Mouse (Mus musculus): ENCODE measurements at regions not wholly inside any gene's neighbourhood (a gene's known extent, or its start where the extent isn't known, plus 50 kb on each side); places are given as distances from the start of the nearest gene placed in this dataset.

GRCm38 (mm10) chr7:111313921-111314320, 231.1 kb upstream of the Eif4g2 start:
- Histone ChIP-seq H3K9ac (ENCODE audit: low read depth, low read length) (no peak overlapping the region), H3K4me2 (ENCODE audit: low read depth, low read length) (no peak overlapping the region), H3K27ac (replicated peaks; ENCODE audit: low read depth, low read length) (no peak overlapping the region), H3K4me1 (ENCODE audit: control insufficient read depth, insufficient read depth, low read length) (no peaks in the 10 kb centered on the region), H3K27me3 (replicated peaks; ENCODE audit: control insufficient read depth, insufficient read depth, low read length) (no peaks in the 10 kb centered on the region), H3K9me3 (ENCODE audit: control insufficient read depth, low read length) (0 out of 2 replicates have a peak, but pooled peaks cover 8% of the 10 kb centered on the region), H3K36me3 (ENCODE audit: control insufficient read depth, insufficient read depth, low read length) (no peaks in the 10 kb centered on the region), H3K4me3 (ENCODE audit: low read depth, low read length) (no peak overlapping the region)
- ATAC-seq (ENCODE audit: low read depth) (no peak), DNase-seq (ENCODE audit: low spot score) (no peak)
- 83% methylated on average over 4 of the region's 4 CpGs for WGBS

GRCm38 (mm10) chr7:111305196-111305595, 222.4 kb upstream of the Eif4g2 start:
- H3K27me3 ChIP-seq (replicated peaks; ENCODE audit: control insufficient read depth, insufficient read depth, low read length) = no peaks in the 10 kb centered on the region
- no peak overlapping the region for H3K4me2 ChIP-seq (ENCODE audit: low read depth, low read length)
- H3K9me3 ChIP-seq (ENCODE audit: control insufficient read depth, low read length) = no peaks in the 10 kb centered on the region
- no peaks in the 10 kb centered on the region for H3K4me1 ChIP-seq (ENCODE audit: control insufficient read depth, insufficient read depth, low read length)
- H3K4me3 ChIP-seq (ENCODE audit: low read depth, low read length) = no peak overlapping the region
- DNase-seq (ENCODE audit: low spot score) = no peak
- H3K9ac ChIP-seq (ENCODE audit: low read depth, low read length) = no peak overlapping the region
- no peak for ATAC-seq (ENCODE audit: low read depth)
- no peaks in the 10 kb centered on the region for H3K36me3 ChIP-seq (ENCODE audit: control insufficient read depth, insufficient read depth, low read length)
- H3K27ac ChIP-seq (replicated peaks; ENCODE audit: low read depth, low read length) = no peak overlapping the region

DNA sequence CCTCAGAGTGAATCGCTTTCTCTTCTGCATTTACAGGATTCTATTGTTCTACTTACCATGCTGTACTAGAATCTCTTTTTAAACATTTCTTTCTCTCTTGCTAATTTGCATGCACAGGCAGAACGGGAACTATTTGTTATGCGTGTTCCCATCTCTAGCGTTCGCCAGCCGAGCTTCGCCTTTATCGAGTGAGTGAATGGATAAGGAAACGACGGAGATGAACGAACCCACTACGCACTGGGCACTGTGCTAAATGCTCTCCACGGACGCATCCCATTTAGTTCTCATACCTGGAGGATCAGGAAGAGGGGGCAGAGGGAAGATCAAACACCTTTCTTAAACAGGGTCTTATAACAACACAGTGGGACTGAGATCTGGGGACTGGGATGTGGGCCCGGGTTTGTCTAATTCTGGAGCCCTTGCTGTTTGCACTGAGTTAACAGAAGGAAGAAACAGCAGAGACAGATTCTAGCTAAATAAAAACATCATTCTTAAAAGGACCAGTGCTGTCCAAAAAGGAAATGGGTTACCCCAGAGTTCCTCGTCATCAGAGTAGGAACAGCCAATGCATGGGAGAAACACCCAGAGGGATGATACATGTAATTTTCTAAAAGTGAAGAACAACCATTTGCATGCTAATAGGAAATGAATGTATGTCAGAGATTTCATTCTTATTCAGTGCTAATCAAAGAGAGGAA, 219.1 kb upstream of the Eif4g2 start:
- ATAC-seq (ENCODE audit: low read depth) = no peak
- WGBS = 85% methylated on average over 16 of the region's 16 CpGs
- Histone ChIP-seq H3K4me2 (ENCODE audit: low read depth, low read length) (no peak overlapping the region), H3K36me3 (ENCODE audit: control insufficient read depth, insufficient read depth, low read length) (no peaks in the 10 kb centered on the region), H3K27me3 (replicated peaks; ENCODE audit: control insufficient read depth, insufficient read depth, low read length) (no peaks in the 10 kb centered on the region), H3K9ac (ENCODE audit: low read depth, low read length) (no peak overlapping the region), H3K9me3 (ENCODE audit: control insufficient read depth, low read length) (no peaks in the 10 kb centered on the region), H3K4me1 (ENCODE audit: control insufficient read depth, insufficient read depth, low read length) (no peaks in the 10 kb centered on the region), H3K27ac (replicated peaks; ENCODE audit: low read depth, low read length) (no peak overlapping the region), H3K4me3 (ENCODE audit: low read depth, low read length) (no peak overlapping the region)
- no peak for DNase-seq (ENCODE audit: low spot score)

- no peaks in the 10 kb centered on the region for H3K36me3 ChIP-seq (ENCODE audit: control insufficient read depth, insufficient read depth, low read length)
- H3K4me2 ChIP-seq (ENCODE audit: low read depth, low read length) = no peak overlapping the region
- no peak overlapping the region for H3K9ac ChIP-seq (ENCODE audit: low read depth, low read length)
- H3K4me3 ChIP-seq (ENCODE audit: low read depth, low read length) = no peak overlapping the region
- no peak overlapping the region for H3K27ac ChIP-seq (replicated peaks; ENCODE audit: low read depth, low read length)
- H3K27me3 ChIP-seq (replicated peaks; ENCODE audit: control insufficient read depth, insufficient read depth, low read length) = no peaks in the 10 kb centered on the region
- DNase-seq (ENCODE audit: low spot score) (peak; percentile 7), ATAC-seq (ENCODE audit: low read depth) (no peak)
- no peaks in the 10 kb centered on the region for H3K9me3 ChIP-seq (ENCODE audit: control insufficient read depth, low read length)
- 81% methylated on average over 9 of the region's 9 CpGs for WGBS
- no peaks in the 10 kb centered on the region for H3K4me1 ChIP-seq (ENCODE audit: control insufficient read depth, insufficient read depth, low read length)
Measured at GRCm38 (mm10) chr7:111297174-111297902, 214.5 kb upstream of the Eif4g2 start.

GRCm38 (mm10) chr7:111283411-111283955, 200.7 kb upstream of the Eif4g2 start:
- no peak overlapping the region for H3K9ac ChIP-seq (ENCODE audit: low read depth, low read length)
- peak; percentile 21 for DNase-seq (ENCODE audit: low spot score)
- no peaks in the 10 kb centered on the region for H3K4me1 ChIP-seq (ENCODE audit: control insufficient read depth, insufficient read depth, low read length)
- no peak overlapping the region for H3K4me3 ChIP-seq (ENCODE audit: low read depth, low read length)
- H3K36me3 ChIP-seq (ENCODE audit: control insufficient read depth, insufficient read depth, low read length) = no peaks in the 10 kb centered on the region
- no peak overlapping the region for H3K4me2 ChIP-seq (ENCODE audit: low read depth, low read length)
- H3K27ac ChIP-seq (replicated peaks; ENCODE audit: low read depth, low read length) = no peak overlapping the region
- H3K27me3 ChIP-seq (replicated peaks; ENCODE audit: control insufficient read depth, insufficient read depth, low read length) = no peaks in the 10 kb centered on the region
- WGBS = 39% methylated on average over 13 of the region's 13 CpGs
- no peak for ATAC-seq (ENCODE audit: low read depth)
- H3K9me3 ChIP-seq (ENCODE audit: control insufficient read depth, low read length) = no peaks in the 10 kb centered on the region

GRCm38 (mm10) chr7:111282314-111282713, 199.5 kb upstream of the Eif4g2 start:
- Histone ChIP-seq H3K9ac (ENCODE audit: low read depth, low read length) (no peak overlapping the region), H3K27ac (replicated peaks; ENCODE audit: low read depth, low read length) (no peak overlapping the region), H3K4me3 (ENCODE audit: low read depth, low read length) (no peak overlapping the region), H3K27me3 (replicated peaks; ENCODE audit: control insufficient read depth, insufficient read depth, low read length) (no peaks in the 10 kb centered on the region), H3K36me3 (ENCODE audit: control insufficient read depth, insufficient read depth, low read length) (no peaks in the 10 kb centered on the region), H3K4me1 (ENCODE audit: control insufficient read depth, insufficient read depth, low read length) (no peaks in the 10 kb centered on the region), H3K9me3 (ENCODE audit: control insufficient read depth, low read length) (no peaks in the 10 kb centered on the region), H3K4me2 (ENCODE audit: low read depth, low read length) (no peak overlapping the region)
- ATAC-seq (ENCODE audit: low read depth) (no peak), DNase-seq (ENCODE audit: low spot score) (no peak)
- WGBS = 65% methylated on average over 8 of the region's 8 CpGs

DNA sequence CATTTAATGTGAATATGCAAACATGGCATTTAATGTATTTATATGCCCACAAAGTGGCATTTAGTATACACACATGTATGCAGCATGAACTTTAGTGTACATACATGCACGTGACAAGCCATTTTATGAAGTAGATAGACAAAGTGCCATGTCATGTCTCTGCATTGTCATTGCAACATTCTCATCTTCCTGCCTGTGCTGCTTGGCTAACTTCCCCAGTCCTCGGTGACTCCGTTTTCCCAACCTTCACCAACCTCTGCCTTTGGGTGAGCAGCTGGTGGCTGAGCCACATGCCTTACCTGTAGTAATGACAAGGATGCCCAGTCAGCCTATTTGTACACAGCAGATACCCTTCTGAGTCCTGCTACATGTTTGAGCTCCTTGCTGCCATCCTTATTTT, 194.9 kb upstream of the Eif4g2 start:
- no peak overlapping the region for H3K4me2 ChIP-seq (ENCODE audit: low read depth, low read length)
- no peak overlapping the region for H3K9ac ChIP-seq (ENCODE audit: low read depth, low read length)
- no peak for DNase-seq (ENCODE audit: low spot score)
- H3K27ac ChIP-seq (replicated peaks; ENCODE audit: low read depth, low read length) = no peak overlapping the region
- ATAC-seq (ENCODE audit: low read depth) = no peak
- no peaks in the 10 kb centered on the region for H3K36me3 ChIP-seq (ENCODE audit: control insufficient read depth, insufficient read depth, low read length)
- H3K27me3 ChIP-seq (replicated peaks; ENCODE audit: control insufficient read depth, insufficient read depth, low read length) = no peaks in the 10 kb centered on the region
- no peaks in the 10 kb centered on the region for H3K9me3 ChIP-seq (ENCODE audit: control insufficient read depth, low read length)
- WGBS = 90% methylated on average over 3 of the region's 3 CpGs
- H3K4me1 ChIP-seq (ENCODE audit: control insufficient read depth, insufficient read depth, low read length) = no peaks in the 10 kb centered on the region
- no peak overlapping the region for H3K4me3 ChIP-seq (ENCODE audit: low read depth, low read length)

DNA sequence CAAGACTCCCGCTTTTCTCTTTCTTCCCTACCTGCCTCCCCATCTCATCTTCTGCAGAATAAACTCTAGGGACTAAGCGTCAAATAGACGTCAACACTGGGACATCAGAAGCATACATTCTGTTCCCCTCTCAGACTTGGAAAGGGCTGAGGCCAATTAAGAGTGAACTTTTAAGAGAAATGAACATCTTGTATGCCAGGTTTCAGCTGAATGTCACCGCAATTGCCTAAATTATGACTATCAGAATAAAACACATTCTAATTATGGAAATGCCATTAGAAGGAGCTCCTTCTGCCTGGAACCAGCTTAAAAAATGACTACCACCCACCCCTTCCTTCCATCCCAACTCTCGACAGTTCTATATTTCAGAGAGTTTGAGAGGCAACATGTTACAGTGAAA, 191.0 kb upstream of the Eif4g2 start:
- Histone ChIP-seq H3K27me3 (replicated peaks; ENCODE audit: control insufficient read depth, insufficient read depth, low read length) (no peaks in the 10 kb centered on the region), H3K4me2 (ENCODE audit: low read depth, low read length) (no peak overlapping the region), H3K4me3 (ENCODE audit: low read depth, low read length) (no peak overlapping the region), H3K9ac (ENCODE audit: low read depth, low read length) (no peak overlapping the region), H3K4me1 (ENCODE audit: control insufficient read depth, insufficient read depth, low read length) (no peaks in the 10 kb centered on the region), H3K9me3 (ENCODE audit: control insufficient read depth, low read length) (no peaks in the 10 kb centered on the region), H3K27ac (replicated peaks; ENCODE audit: low read depth, low read length) (no peak overlapping the region), H3K36me3 (ENCODE audit: control insufficient read depth, insufficient read depth, low read length) (no peaks in the 10 kb centered on the region)
- 89% methylated on average over 5 of the region's 5 CpGs for WGBS
- ATAC-seq (ENCODE audit: low read depth) = no peak
- no peak for DNase-seq (ENCODE audit: low spot score)

GRCm38 (mm10) chr7:111270874-111271273, 188.0 kb upstream of the Eif4g2 start:
- H3K4me1 ChIP-seq (ENCODE audit: control insufficient read depth, insufficient read depth, low read length) = no peaks in the 10 kb centered on the region
- H3K27ac ChIP-seq (replicated peaks; ENCODE audit: low read depth, low read length) = no peak overlapping the region
- DNase-seq (ENCODE audit: low spot score) (no peak), ATAC-seq (ENCODE audit: low read depth) (no peak)
- no peak overlapping the region for H3K9ac ChIP-seq (ENCODE audit: low read depth, low read length)
- H3K4me3 ChIP-seq (ENCODE audit: low read depth, low read length) = no peak overlapping the region
- WGBS = 72% methylated on average over 4 of the region's 4 CpGs
- H3K4me2 ChIP-seq (ENCODE audit: low read depth, low read length) = no peak overlapping the region
- H3K36me3 ChIP-seq (ENCODE audit: control insufficient read depth, insufficient read depth, low read length) = no peaks in the 10 kb centered on the region
- no peaks in the 10 kb centered on the region for H3K27me3 ChIP-seq (replicated peaks; ENCODE audit: control insufficient read depth, insufficient read depth, low read length)
- no peaks in the 10 kb centered on the region for H3K9me3 ChIP-seq (ENCODE audit: control insufficient read depth, low read length)

Measured in embryonic facial prominence, embryonic 14.5 days (tissue).